Mouse (Mus musculus) spleen, adult 2 months (tissue): ENCODE data around the gene Lrrc8a. TPM values are rescaled to one million over a fixed set of nuclear protein-coding genes. Genes with fewer than 3 reads are reported as not detected.

Experiments used
- DNase-seq, 2 experiments: peaks; one replicate each; pipeline versions ENCODE4 v3.0.0 to v3.0.0-alpha.2; 2012 to 2021; ENCODE audit warnings: low spot score in 2 of 2, low read depth in 1 of 2
- H3K27ac ChIP-seq: fragments of 200-500 bp; 2 replicates; pipeline ENCODE4 v1.5.1; 2012; ENCODE audit warnings: low read length, inconsistent platforms; ENCODE audit not compliant: insufficient read depth
- H3K27me3 ChIP-seq: fragments of 200-500 bp; 2 replicates; pipeline ENCODE4 v1.6.1; 2012; ENCODE audit warnings: mild to moderate bottlenecking, moderate library complexity, low read length, inconsistent platforms; ENCODE audit not compliant: control insufficient read depth, insufficient read depth
- H3K36me3 ChIP-seq: fragments of 200-500 bp; 2 replicates; pipeline ENCODE4 v1.6.1; 2012; ENCODE audit warnings: mild to moderate bottlenecking, low read length, inconsistent platforms; ENCODE audit not compliant: control insufficient read depth, insufficient read depth
- H3K4me1 ChIP-seq: fragments of 200-500 bp; 2 replicates; pipeline ENCODE4 v1.6.1; 2011; ENCODE audit warnings: inconsistent platforms; ENCODE audit not compliant: control insufficient read depth, insufficient read depth, insufficient read length
- H3K4me3 ChIP-seq: fragments of 200-500 bp; 2 replicates; pipeline ENCODE4 v1.5.1; 2011; ENCODE audit warnings: mild to moderate bottlenecking, inconsistent platforms; ENCODE audit not compliant: insufficient read depth, insufficient read length; ENCODE audit errors: extremely low read depth
- CTCF ChIP-seq: fragments of 200-500 bp; IDR thresholded peaks from 2 replicates; pipeline ENCODE4 v1.5.1; 2011; ENCODE audit warnings: mild to moderate bottlenecking, inconsistent platforms; ENCODE audit not compliant: insufficient read depth, insufficient read length, insufficient replicate concordance; ENCODE audit errors: extremely low read depth
- POLR2A ChIP-seq: fragments of 200-500 bp; IDR thresholded peaks from 2 replicates; pipeline ENCODE4 v1.6.1; 2011; ENCODE audit warnings: low read depth, low read length, inconsistent platforms
- WGBS: fragments of 180-500 bp; shearing (Covaris S2); methylation state at CpG from one replicate; pipeline ENCODE4 v1.1.7; 2018; 5-methylcytosine and 5-hydroxymethylcytosine counted together
- polyA plus RNA-seq: library from polyadenylated mRNA; depleted of rRNA; stranded (reverse); fragments of >200 nt; gene quantifications from 2 replicates; pipeline ENCODE4 v1.2.3, GENCODE M21; 2012

Lrrc8a gene
- polyA plus RNA-seq, 1 experiment: 22.1 TPM

GRCm38 (mm10) chr2:30249182-30249581, 11.7 kb downstream of the Lrrc8a start:
- H3K4me3 ChIP-seq: no peak overlapping the region
- H3K4me1 ChIP-seq: peaks cover 56% of the 10 kb centered on the region; the same call in 1 of the 2 replicates
- WGBS: 94% methylated on average over 3 of the region's 3 CpGs
- peak overlapping the region; percentile 46 for H3K27ac ChIP-seq
- peaks cover 1% of the 10 kb centered on the region for H3K36me3 ChIP-seq
- DNase-seq: no peak
- H3K27me3 ChIP-seq: no peaks in the 10 kb centered on the region
- TF ChIP-seq POLR2A: no peak

GRCm38 (mm10) chr2:30250166-30251128, 12.9 kb downstream of the Lrrc8a start:
- 85% methylated on average over 10 of the region's 10 CpGs for WGBS
- H3K4me3 ChIP-seq: no peak overlapping the region
- DNase-seq: no peak
- peak overlapping the region; percentile 52 for H3K27ac ChIP-seq
- TF ChIP-seq CTCF: no peak
- no peak for TF ChIP-seq POLR2A
- peaks cover 55% of the 10 kb centered on the region; the same call in 1 of the 2 replicates for H3K4me1 ChIP-seq
- H3K27me3 ChIP-seq: no peaks in the 10 kb centered on the region
- H3K36me3 ChIP-seq: peaks cover 5% of the 10 kb centered on the region

GRCm38 (mm10) chr2:30251417-30252104, 14.0 kb downstream of the Lrrc8a start:
- H3K27ac ChIP-seq: peak overlapping the region; percentile 91
- H3K4me1 ChIP-seq: peaks cover 45% of the 10 kb centered on the region; the same call in 1 of the 2 replicates
- 43% methylated on average over 5 of the region's 5 CpGs for WGBS
- peaks cover 16% of the 10 kb centered on the region for H3K36me3 ChIP-seq
- no peak overlapping the region for H3K4me3 ChIP-seq
- peak; percentile 52 to 80 for DNase-seq
- H3K27me3 ChIP-seq: no peaks in the 10 kb centered on the region
- TF ChIP-seq POLR2A: peak; percentile 33; the same call in 1 of the 2 replicates
- no peak for TF ChIP-seq CTCF

- Histone ChIP-seq H3K36me3 (peaks cover 23% of the 10 kb centered on the region), H3K27ac (peak overlapping the region; percentile 91), H3K4me1 (peaks cover 40% of the 10 kb centered on the region; the same call in 1 of the 2 replicates), H3K27me3 (no peaks in the 10 kb centered on the region), H3K4me3 (no peak overlapping the region)
- 64% methylated on average over 3 of the region's 3 CpGs for WGBS
- TF ChIP-seq POLR2A (no peak), CTCF (no peak)
- DNase-seq: no peak
Observed at GRCm38 (mm10) chr2:30252521-30252920, 15.0 kb downstream of the Lrrc8a start.

GRCm38 (mm10) chr2:30253809-30254208, 16.3 kb downstream of the Lrrc8a start:
- 23% methylated on average over 5 of the region's 5 CpGs for WGBS
- DNase-seq: no peak

GRCm38 (mm10) chr2:30255631-30256395, 18.3 kb downstream of the Lrrc8a start:
- 97% methylated on average over 42 of the region's 42 CpGs for WGBS
- peaks cover 23% of the 10 kb centered on the region for H3K36me3 ChIP-seq
- DNase-seq: no peak
- H3K4me1 ChIP-seq: peaks cover 47% of the 10 kb centered on the region; the same call in 1 of the 2 replicates
- no peak overlapping the region for H3K4me3 ChIP-seq
- no peak overlapping the region for H3K27ac ChIP-seq
- no peak for TF ChIP-seq POLR2A
- TF ChIP-seq CTCF: no peak
- no peaks in the 10 kb centered on the region for H3K27me3 ChIP-seq

More at GRCm38 (mm10) chr2:30253809-30254208, 16.3 kb downstream of the Lrrc8a start:
- H3K4me1 ChIP-seq: peaks cover 46% of the 10 kb centered on the region; the same call in 1 of the 2 replicates
- H3K36me3 ChIP-seq: peaks cover 23% of the 10 kb centered on the region
- peak overlapping the region; percentile 91 for H3K27ac ChIP-seq
- TF ChIP-seq CTCF (no peak), POLR2A (no peak)
- H3K4me3 ChIP-seq: no peak overlapping the region
- H3K27me3 ChIP-seq: no peaks in the 10 kb centered on the region
